Mouse (Mus musculus): Measurements from ENCODE around the gene Camta1.

Camta1 gene

GRCm38 (mm10) chr4:151498481-151499276 is 363.0 kb downstream of the Camta1 start:
- POLR2A ChIA-PET, result interaction anchor here in 2 of 4 experiments (0.6 kb wide), 3 partner anchors 17 to 154 kb away, joined by 3 to 5 read pairs (median 5); no protein-coding TSS in a partner anchor
- CTCF ChIA-PET, result interaction anchor here (0.5 to 1.7 kb wide), 19 partner anchors 13 to 1339 kb away, joined by 3 to 9 read pairs (median 3); no protein-coding TSS in a partner anchor

- ChIA-PET CTCF (interaction anchor here in 1 of 4 experiments (0.6 kb wide), 1 partner anchor 357 kb away, joined by 4 read pairs; no protein-coding TSS in a partner anchor), POLR2A (no interaction called here)
Observed at GRCm38 (mm10) chr4:151496581-151496980, 365.1 kb downstream of the Camta1 start.

GRCm38 (mm10) chr4:151495276-151495882 is 366.3 kb downstream of the Camta1 start:
- POLR2A ChIA-PET, result interaction anchor here in 2 of 4 experiments (0.6 to 0.7 kb wide), 5 partner anchors 10 to 683 kb away, joined by 3 to 6 read pairs (median 5); no protein-coding TSS in a partner anchor
- CTCF ChIA-PET, result interaction anchor here in 1 of 4 experiments (0.6 to 2.9 kb wide), 2 partner anchors 12 to 213 kb away, joined by 3 to 16 read pairs; no protein-coding TSS in a partner anchor

GRCm38 (mm10) chr4:151492786-151493185 is 368.9 kb downstream of the Camta1 start:
- CTCF ChIA-PET, result interaction anchor here in 2 of 4 experiments (0.7 to 2.9 kb wide), 3 partner anchors 9 to 1991 kb away, joined by 3 to 16 read pairs (median 4); no protein-coding TSS in a partner anchor
- POLR2A ChIA-PET, result no interaction called here

- ChIA-PET CTCF (interaction anchor here (0.6 to 1.6 kb wide), 22 partner anchors 10 to 414 kb away, joined by 3 to 16 read pairs (median 4); partner anchors contain the start of gene Camta1 (in 1 of the 4)), POLR2A (no interaction called here)
Observed at GRCm38 (mm10) chr4:151483977-151484313, 377.7 kb downstream of the Camta1 start.

GRCm38 (mm10) chr4:151483299-151483976 is 378.2 kb downstream of the Camta1 start:
- CTCF ChIA-PET, result interaction anchor here (0.5 to 1.6 kb wide), 43 partner anchors 9 to 489 kb away, joined by 3 to 16 read pairs (median 4); partner anchors contain the start of gene Camta1 (in 1 of the 4)
- POLR2A ChIA-PET, result no interaction called here

- CTCF ChIA-PET, result interaction anchor here in 3 of 4 experiments (0.6 to 1.0 kb wide), 4 partner anchors 13 to 453 kb away, joined by 3 to 5 read pairs (median 4); partner anchors contain the start of gene Dnajc11 (in 1 of the 3)
- POLR2A ChIA-PET, result no interaction called here
Observed at GRCm38 (mm10) chr4:151480928-151481327, 380.7 kb downstream of the Camta1 start.

- POLR2A ChIA-PET, result no interaction called here
- CTCF ChIA-PET, result interaction anchor here in 1 of 4 experiments (0.8 kb wide), 1 partner anchor 17 kb away, joined by 3 read pairs; no protein-coding TSS in a partner anchor
Observed at GRCm38 (mm10) chr4:151477950-151478349, 383.7 kb downstream of the Camta1 start.

GRCm38 (mm10) chr4:151474895-151475470 is 386.7 kb downstream of the Camta1 start:
- ChIA-PET POLR2A (interaction anchor here in 1 of 4 experiments (1.0 kb wide), 1 partner anchor 387 kb away, joined by 3 read pairs; the partner anchor contains the start of gene Camta1), CTCF (no interaction called here)

GRCm38 (mm10) chr4:151471886-151472285 is 389.8 kb downstream of the Camta1 start:
- CTCF ChIA-PET, result interaction anchor here in 1 of 4 experiments (0.6 to 1.4 kb wide), 2 partner anchors 11 to 649 kb away, joined by 3 to 5 read pairs; no protein-coding TSS in a partner anchor
- POLR2A ChIA-PET, result no interaction called here

- ChIA-PET CTCF (interaction anchor here in 1 of 4 experiments (2.2 kb wide), 1 partner anchor 15 kb away, joined by 7 read pairs; no protein-coding TSS in a partner anchor), POLR2A (no interaction called here)
Observed at GRCm38 (mm10) chr4:151468381-151468780, 393.3 kb downstream of the Camta1 start.

GRCm38 (mm10) chr4:151458686-151459085 is 403.0 kb downstream of the Camta1 start:
- POLR2A ChIA-PET, result no interaction called here
- CTCF ChIA-PET, result interaction anchor here in 1 of 4 experiments (0.6 kb wide), 1 partner anchor 281 kb away, joined by 3 read pairs; no protein-coding TSS in a partner anchor

- CTCF ChIA-PET, result interaction anchor here in 1 of 4 experiments (0.9 kb wide), 1 partner anchor 228 kb away, joined by 3 read pairs; no protein-coding TSS in a partner anchor
- POLR2A ChIA-PET, result interaction anchor here in 1 of 4 experiments (1.0 kb wide), 1 partner anchor 10 kb away, joined by 4 read pairs; no protein-coding TSS in a partner anchor
Observed at GRCm38 (mm10) chr4:151454611-151455010, 407.1 kb downstream of the Camta1 start.

- CTCF ChIA-PET, result interaction anchor here in 1 of 4 experiments (0.9 kb wide), 1 partner anchor 229 kb away, joined by 3 read pairs; no protein-coding TSS in a partner anchor
- POLR2A ChIA-PET, result interaction anchor here in 1 of 4 experiments (1.0 kb wide), 1 partner anchor 11 kb away, joined by 4 read pairs; no protein-coding TSS in a partner anchor
Observed at GRCm38 (mm10) chr4:151454065-151454464, 407.6 kb downstream of the Camta1 start.

GRCm38 (mm10) chr4:151451885-151452284 is 409.8 kb downstream of the Camta1 start:
- POLR2A ChIA-PET, result interaction anchor here in 2 of 4 experiments (0.6 to 1.1 kb wide), 2 partner anchors 55 to 117 kb away, joined by 3 to 4 read pairs; no protein-coding TSS in a partner anchor
- CTCF ChIA-PET, result no interaction called here

- POLR2A ChIA-PET, result interaction anchor here in 3 of 4 experiments (0.5 to 2.0 kb wide), 8 partner anchors 13 to 1490 kb away, joined by 3 to 11 read pairs (median 5); partner anchors contain the start of gene Camta1 (in 1 of the 3)
- CTCF ChIA-PET, result interaction anchor here in 2 of 4 experiments (0.9 to 1.0 kb wide), 2 partner anchors 94 to 211 kb away, joined by 3 read pairs; no protein-coding TSS in a partner anchor
Observed at GRCm38 (mm10) chr4:151449981-151450380, 411.7 kb downstream of the Camta1 start.

- ChIA-PET POLR2A (interaction anchor here in 1 of 4 experiments (0.5 kb wide), 1 partner anchor 478 kb away, joined by 3 read pairs; no protein-coding TSS in a partner anchor), CTCF (interaction anchor here in 1 of 4 experiments (0.6 kb wide), 1 partner anchor 106 kb away, joined by 3 read pairs; no protein-coding TSS in a partner anchor)
Observed at GRCm38 (mm10) chr4:151448341-151448740, 413.3 kb downstream of the Camta1 start.

GRCm38 (mm10) chr4:151444665-151445064 is 417.0 kb downstream of the Camta1 start:
- POLR2A ChIA-PET, result no interaction called here

More at GRCm38 (mm10) chr4:151444665-151445064, 417.0 kb downstream of the Camta1 start:
- CTCF ChIA-PET, result no interaction called here

Data from embryonic stem cell, embryonic (primary cell).